Mouse (Mus musculus) ES-CJ7 (cell line): ENCODE results near the gene 4932415D10Rik.
A peak's percentile ranks its signal among the peaks of the same experiment; 100 is the strongest.

Experiments used
- DNase-seq: peaks from one replicate; pipeline ENCODE4 v3.0.0; 2011; ENCODE audit warnings: low read depth, low spot score

The 4932415D10Rik gene

DNA sequence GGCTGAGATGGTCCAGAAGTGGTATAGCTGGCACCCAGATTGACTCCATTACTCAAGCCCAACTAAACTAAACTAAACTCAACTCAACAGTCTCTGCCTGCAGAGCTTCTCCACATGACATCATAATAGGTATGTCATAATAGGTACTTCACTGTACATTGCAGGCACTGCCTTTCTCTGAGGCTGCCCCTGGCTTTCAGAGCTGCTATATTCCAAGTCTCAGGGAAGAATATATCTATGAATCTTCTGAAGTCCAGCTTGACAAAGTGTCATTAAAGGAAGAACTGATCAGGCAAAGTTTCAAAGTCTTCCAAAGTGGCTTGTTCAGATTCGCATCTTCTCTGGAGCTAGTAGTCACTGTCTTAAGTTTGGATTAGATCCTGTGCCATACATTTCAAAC is at the start of gene 4932415D10Rik:
Gene 4932415D10Rik, minus strand, starts transcription at position 101 of the 400 bp plus-strand sequence.
- DNase-seq, result no peak

DNA sequence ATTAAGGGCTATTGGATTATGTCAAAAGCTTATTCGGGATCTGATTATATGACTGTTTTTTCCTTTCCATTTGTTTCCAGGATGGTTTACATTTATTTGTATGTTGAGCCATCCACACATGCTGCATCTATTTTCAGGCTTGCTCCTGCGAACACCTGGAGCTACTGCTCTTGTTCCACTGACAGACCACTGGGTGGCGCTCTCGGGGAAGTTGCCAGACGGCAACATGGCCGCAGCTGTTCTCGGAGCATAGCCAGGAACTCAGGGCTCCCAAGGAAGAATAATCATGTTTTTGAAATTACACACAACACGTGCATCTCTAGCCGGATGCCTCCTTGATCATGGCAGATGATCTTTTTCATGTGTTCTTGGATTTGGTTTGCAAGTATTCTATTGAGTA is 45.5 kb upstream of the 4932415D10Rik start:
- DNase-seq, result peak; percentile 48

DNA sequence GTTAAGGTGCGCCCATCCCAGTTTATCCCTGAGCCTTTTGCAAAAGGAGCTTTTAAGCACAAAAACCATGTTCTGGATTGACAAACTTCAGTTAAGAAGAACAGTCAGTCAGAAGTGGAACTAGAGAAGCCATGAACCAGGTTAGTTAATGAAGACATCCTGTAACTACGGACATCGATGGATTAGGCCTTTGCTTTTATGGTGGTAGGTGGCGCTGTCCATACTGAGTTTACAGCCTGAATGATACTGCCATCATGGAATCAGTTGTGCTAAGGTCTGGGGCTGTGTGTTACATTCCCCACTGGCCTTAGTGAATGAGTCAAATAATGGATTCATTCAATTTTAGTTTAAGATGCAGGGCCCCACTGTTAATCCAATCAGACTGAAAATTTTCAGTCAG is 39.0 kb upstream of the 4932415D10Rik start:
- DNase-seq, result peak; percentile 61

DNA sequence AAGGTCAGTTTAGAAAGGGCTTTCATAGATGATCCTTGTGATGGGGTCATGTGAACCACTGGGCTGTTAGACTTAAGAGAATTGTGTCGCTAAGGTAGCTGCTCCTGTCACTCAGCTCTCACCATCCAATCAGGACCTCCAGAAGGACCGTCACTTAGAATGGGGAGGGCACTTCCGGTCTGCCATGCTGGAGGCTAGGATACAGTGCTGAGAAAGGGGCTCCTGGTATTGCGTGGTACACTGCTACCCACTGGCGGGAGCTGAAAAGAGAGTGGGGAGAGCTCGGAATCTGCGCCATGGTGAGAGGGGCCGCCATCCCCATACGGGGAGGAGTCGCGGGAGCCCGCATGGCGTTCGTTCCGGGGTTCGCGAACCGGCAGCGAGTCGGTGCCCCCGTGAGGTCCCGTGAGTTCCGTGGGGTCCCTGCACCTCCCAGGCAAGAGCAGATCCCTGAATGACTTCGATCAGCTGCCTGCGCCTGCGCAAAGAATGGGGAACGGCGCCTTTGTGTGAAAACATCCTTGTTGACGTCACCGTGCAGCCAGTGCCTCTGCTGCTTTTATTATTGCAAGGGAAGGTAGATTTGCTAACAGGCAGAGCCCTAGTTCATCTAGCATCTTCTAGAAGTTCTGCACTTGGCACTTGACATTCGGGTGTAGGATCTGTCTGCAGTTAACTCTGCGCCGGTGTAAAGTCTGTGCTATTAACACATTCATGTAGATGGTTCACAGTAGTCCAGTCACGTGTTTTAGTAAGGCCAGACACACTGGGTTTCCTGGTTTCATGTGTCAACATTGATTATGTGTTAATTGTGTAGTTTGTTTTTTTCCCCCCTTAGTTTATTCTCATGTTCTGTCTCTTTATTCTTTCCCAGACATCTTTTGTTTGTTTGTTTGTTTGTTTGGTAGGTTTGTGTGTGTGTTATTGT is 38.0 kb upstream of the 4932415D10Rik start, which contains the start of gene Gm4924:
Gene Gm4924, plus strand, starts transcription at position 173 of the 928 bp plus-strand sequence.
- peak; percentile 97 for DNase-seq

DNA sequence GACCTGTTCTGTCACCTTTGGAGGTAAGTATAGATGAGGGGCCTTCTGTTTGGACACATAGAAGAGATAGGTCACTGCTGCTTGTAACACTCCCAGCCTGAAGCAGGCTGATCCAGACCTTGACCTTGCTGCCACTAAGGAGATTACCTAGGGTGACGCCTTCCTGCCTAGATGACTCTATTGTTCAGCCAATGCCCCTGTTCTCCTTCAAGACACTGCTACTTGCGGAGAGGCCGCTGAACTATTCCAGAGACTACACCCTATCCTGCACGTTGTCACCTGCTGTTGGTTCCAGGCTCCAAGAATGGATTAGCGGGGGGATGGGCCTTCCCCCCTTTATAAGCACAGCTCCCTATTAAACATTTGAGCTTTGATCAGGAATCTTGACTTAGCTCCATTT is 13.4 kb upstream of the 4932415D10Rik start:
- DNase-seq, result peak; percentile 60

DNA sequence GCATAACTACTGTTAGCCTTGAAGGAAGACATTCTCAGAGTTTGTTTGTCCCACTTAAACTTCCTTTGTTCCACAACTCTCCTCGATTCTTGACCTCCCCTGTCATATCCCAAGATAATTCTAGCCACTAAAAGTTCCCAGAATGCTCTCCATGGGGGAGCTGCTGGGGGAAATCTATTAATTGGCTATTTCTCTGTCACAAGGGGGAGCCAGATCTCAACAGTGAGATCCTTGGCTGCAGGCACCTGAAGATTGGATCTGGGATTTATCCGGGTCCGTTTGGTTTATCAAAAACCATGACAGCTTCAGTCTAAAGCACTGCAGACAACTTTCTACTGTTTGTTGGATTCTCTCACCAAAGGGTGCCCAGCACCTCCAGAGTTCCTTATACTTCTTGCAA is 3.8 kb upstream of the 4932415D10Rik start:
- peak; percentile 8 for DNase-seq

DNA sequence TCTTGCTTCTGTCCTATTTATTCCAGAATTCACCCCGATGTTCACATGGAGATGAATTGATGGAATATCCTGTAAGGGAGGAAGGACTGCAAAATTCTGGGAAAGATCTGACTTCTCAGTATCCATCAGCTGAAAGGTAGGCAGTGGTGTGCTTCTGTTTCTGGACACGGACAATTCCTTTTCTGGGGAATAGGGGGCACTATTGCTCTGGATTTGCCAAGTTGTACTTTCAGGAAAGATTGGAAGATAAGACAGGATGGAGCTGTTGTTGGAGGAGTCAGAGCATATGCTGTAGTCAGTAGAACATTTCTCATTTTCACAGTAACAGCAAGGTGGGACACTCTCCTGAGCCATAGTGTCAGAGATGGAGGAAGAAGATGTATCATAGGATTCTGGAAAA is 19.9 kb downstream of the 4932415D10Rik start:
- DNase-seq, result peak; percentile 8

DNA sequence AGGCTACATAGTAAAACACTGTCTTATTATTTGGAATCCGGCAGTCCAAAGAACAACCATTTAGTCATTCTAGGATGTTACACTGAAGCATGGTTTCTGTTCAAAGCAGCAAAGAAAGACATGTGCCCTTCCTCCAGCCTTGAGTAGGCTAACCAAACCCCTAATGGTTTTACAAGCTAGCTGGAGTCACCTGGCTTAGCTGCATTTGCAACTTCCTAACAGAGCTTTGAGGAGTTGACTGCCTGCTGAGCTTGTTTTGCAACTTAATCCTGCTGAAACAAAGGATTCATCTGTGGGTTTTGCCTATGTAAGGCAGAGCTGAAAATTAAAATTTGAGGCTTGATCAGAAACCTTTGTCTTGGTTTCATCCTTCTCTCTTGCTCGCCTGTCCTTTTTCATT is 59.1 kb downstream of the 4932415D10Rik start:
- peak; percentile 56 for DNase-seq

DNA sequence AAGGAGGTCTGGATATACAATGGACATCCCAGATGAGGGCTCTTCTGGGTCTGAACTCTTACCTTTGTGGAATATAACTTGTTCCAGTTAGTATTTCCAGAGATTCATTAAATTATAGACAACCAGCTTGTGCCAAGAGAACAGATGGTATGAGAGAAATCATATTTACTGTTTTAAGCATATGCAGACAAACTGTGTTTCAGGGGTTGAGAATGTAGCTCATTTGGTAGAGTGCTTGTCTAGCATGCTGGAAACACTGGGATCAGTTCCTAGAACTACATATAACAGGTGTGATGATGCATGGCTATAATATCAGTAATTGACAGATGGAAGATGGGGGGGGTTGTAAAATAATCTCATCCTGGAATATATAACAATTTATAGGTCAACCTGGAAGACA is 71.4 kb downstream of the 4932415D10Rik start:
- DNase-seq, result no peak

DNA sequence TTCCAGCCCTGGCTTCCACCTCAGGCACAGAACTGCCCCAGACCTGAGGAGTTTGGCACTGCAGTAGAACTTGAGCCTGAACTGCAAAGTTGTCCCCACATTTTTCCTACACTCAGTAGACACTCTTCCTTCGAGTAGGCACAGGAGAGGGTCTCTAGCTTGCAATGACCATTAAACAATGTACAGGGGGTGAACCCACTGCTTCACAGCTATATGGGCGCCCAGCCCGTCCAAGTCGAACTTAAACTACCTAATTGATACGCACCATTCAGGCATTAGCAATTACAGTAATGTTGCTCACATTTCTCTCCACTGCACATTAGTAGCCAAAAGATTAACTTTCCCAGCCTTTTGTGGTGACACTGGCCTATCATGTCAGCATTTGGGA is 75.0 kb downstream of the 4932415D10Rik start:
- no peak for DNase-seq

DNA sequence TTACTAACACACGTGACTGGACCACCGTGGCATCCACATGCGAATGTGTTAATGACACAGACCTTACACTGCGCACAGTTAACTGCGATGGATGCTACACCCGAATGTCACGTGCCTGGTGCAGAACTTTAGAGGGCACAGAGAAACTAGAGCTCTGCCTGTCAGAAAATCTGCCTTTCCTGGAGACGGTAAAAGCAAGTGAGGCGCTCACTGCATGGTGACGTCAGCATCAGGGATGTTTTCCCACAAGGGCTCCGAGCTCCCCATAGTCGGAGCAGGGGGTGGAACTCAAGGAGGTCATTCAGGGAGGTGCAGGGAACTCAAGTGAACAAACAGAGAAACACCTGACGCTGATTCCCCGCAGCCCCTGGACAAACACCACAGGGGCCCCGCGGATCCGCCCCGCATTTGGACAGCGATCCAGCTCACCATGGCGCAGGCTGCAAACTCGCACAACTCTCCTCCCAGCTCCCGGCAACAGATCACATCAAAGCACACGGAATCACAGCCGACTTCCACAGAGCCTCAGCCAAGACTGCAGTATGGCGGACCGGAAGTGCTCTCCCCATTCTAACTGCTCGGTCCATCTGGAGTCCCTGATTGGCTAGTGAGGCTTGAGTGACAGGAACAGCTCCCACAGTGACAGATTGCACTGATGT is 75.5 kb downstream of the 4932415D10Rik start, which contains the start of gene Zfp938:
Gene Zfp938, minus strand, starts transcription at position 539 of the 659 bp plus-strand sequence.
- DNase-seq, result peak; percentile 94
